In genomic region chr9:24307400-24307799, GRCm38 (mm10) we compare ENCODE assay signal across 24 mouse cellular contexts.
"Had no signal": no experiment of that assay in that cellular context is flagged by ENCODE, and none has a peak within 500 bp of the region (broad histone marks: within the 10 kb centered on the region; RNA-seq: fewer than 3 reads in every experiment).

No protein-coding gene starts in this region.

- DNase-seq: forebrain, postnatal 0 days; gastrocnemius, postnatal 14 days; gastrocnemius, postnatal 36 days; heart, adult 18-20 months; heart, postnatal 14 days; heart, postnatal 36 days; kidney, adult 11 months; kidney, adult 2 months; kidney, adult 9 months; kidney, postnatal 10 days; kidney, postnatal 25 days; kidney, postnatal 4 days; liver had no signal

- H3K9ac ChIP-seq: forebrain, postnatal 0 days; heart, embryonic 13.5 days; heart, embryonic 15.5 days; hindbrain, embryonic 13.5 days; hindbrain, embryonic 15.5 days; limb, embryonic 12.5 days had no signal

- H3K4me1 ChIP-seq: heart, embryonic 10.5 days; heart, embryonic 13.5 days; heart, embryonic 15.5 days; hindbrain, embryonic 13.5 days; limb, embryonic 10.5 days; limb, embryonic 12.5 days had no signal

- H3K27ac ChIP-seq: heart, embryonic 10.5 days; heart, embryonic 13.5 days; heart, embryonic 15.5 days; hindbrain, embryonic 13.5 days; hindbrain, embryonic 15.5 days; hindbrain, postnatal 0 days; layer of hippocampus, adult 2 months; left cerebral cortex, adult 2 months; limb, embryonic 10.5 days; limb, embryonic 12.5 days had no signal

- H3K9me3 ChIP-seq: heart, embryonic 10.5 days; heart, embryonic 13.5 days; heart, embryonic 15.5 days; hindbrain, embryonic 13.5 days; hindbrain, embryonic 15.5 days; limb, embryonic 10.5 days; limb, embryonic 12.5 days had no signal

- H3K4me2 ChIP-seq: heart, embryonic 13.5 days; heart, embryonic 15.5 days; hindbrain, embryonic 13.5 days; hindbrain, embryonic 15.5 days; limb, embryonic 12.5 days had no signal

- ATAC-seq: forebrain, postnatal 0 days; hindbrain, postnatal 0 days; intestine, embryonic 16.5 days had no signal

- H3K27me3 ChIP-seq: heart, embryonic 13.5 days; heart, embryonic 15.5 days; hindbrain, embryonic 13.5 days; hindbrain, embryonic 15.5 days; limb, embryonic 12.5 days had no signal

- H3K4me3 ChIP-seq: heart, embryonic 10.5 days; heart, embryonic 13.5 days; heart, embryonic 15.5 days; hindbrain, embryonic 13.5 days; hindbrain, embryonic 15.5 days; layer of hippocampus, adult 2 months; left cerebral cortex, adult 2 months; limb, embryonic 10.5 days; limb, embryonic 12.5 days had no signal

- H3K36me3 ChIP-seq: heart, embryonic 10.5 days; heart, embryonic 13.5 days; heart, embryonic 15.5 days; hindbrain, embryonic 13.5 days; hindbrain, embryonic 15.5 days; limb, embryonic 10.5 days; limb, embryonic 12.5 days had no signal
